Mouse (Mus musculus): ENCODE data around the gene Adamts8. TPM values are rescaled to one million over a fixed set of nuclear protein-coding genes. Genes with fewer than 3 reads are reported as not detected.
A peak's percentile ranks its signal among the peaks of the same experiment; 100 is the strongest.

The Adamts8 gene
- polyA plus RNA-seq, 1 experiment from 2014 or later = 4.4 TPM

GRCm38 (mm10) chr9:30932346-30932745 lies 10.0 kb upstream of the Adamts8 start:
- Histone ChIP-seq H3K4me3 (no peak overlapping the region), H3K4me2 (replicated peaks) (no peak overlapping the region), H3K27me3 (0 out of 2 replicates have a peak, but pooled peaks cover 5% of the 10 kb centered on the region), H3K27ac (no peak overlapping the region), H3K9me3 (no peaks in the 10 kb centered on the region), H3K9ac (no peak overlapping the region), H3K36me3 (no peaks in the 10 kb centered on the region), H3K4me1 (no peaks in the 10 kb centered on the region)
- ATAC-seq (ENCODE audit: low FRiP score, low read depth) = no peak
- WGBS = 78% methylated on average over 4 of the region's 4 CpGs

DNA sequence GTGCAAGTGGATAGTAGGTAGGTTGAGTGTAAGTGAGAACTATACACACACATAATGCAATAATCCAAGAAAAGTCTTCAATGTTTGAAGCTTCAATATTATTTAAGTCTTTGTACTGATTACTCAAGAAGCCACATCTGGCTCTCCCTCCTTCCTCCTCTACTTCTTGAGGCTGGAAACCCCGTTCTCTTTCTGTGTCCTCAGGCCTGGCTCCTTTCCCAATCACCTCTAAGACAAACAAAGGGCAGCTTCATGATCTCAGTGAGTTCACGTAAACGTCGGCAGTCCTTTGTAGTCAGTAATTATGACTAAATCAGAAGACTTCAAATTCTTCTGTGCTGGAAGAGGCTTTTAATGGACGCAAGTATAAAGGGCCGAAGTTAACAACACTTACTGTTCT lies 7.5 kb upstream of the Adamts8 start:
- Histone ChIP-seq H3K9ac (no peak overlapping the region), H3K4me2 (replicated peaks) (no peak overlapping the region), H3K27me3 (peaks cover 20% of the 10 kb centered on the region), H3K9me3 (no peaks in the 10 kb centered on the region), H3K4me1 (no peaks in the 10 kb centered on the region), H3K27ac (no peak overlapping the region), H3K36me3 (no peaks in the 10 kb centered on the region), H3K4me3 (no peak overlapping the region)
- ATAC-seq (ENCODE audit: low FRiP score, low read depth) = no peak
- 40% methylated on average over 6 of the region's 6 CpGs for WGBS

GRCm38 (mm10) chr9:30936674-30937438 lies 5.5 kb upstream of the Adamts8 start:
- H3K9me3 ChIP-seq = no peaks in the 10 kb centered on the region
- H3K4me3 ChIP-seq = no peak overlapping the region
- peak; percentile 62; the same call in 1 of the 2 replicates for ATAC-seq (ENCODE audit: low FRiP score, low read depth)
- no peaks in the 10 kb centered on the region for H3K36me3 ChIP-seq
- peak overlapping the region; percentile 35 for H3K4me2 ChIP-seq (replicated peaks)
- 31% methylated on average over 9 of the region's 9 CpGs for WGBS
- no peak overlapping the region for H3K9ac ChIP-seq
- H3K27me3 ChIP-seq = peaks cover 35% of the 10 kb centered on the region
- H3K4me1 ChIP-seq = no peaks in the 10 kb centered on the region
- no peak overlapping the region for H3K27ac ChIP-seq

DNA sequence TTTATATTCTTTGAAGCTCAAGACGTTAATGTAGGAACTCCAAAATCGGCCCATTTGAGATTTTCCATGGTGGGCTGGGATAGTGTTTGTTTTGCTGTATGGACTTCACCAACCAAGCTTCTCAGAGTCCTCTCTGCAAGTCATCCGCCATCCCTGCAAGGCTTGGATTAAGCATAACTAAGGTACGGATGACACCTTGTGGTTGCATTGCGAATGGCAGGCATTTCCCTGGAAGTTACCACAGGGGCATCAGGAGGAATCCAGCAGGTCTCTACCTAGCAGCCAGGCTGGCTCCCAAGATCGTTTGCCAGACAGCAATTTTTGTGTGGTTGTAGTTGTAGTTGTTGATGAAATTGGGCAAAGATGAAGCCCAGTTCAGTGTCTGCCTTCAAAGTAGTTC lies 2.0 kb upstream of the Adamts8 start:
- ATAC-seq (ENCODE audit: low FRiP score, low read depth) = no peak
- Histone ChIP-seq H3K9ac (no peak overlapping the region), H3K27me3 (peaks cover 67% of the 10 kb centered on the region), H3K36me3 (no peaks in the 10 kb centered on the region), H3K4me3 (no peak overlapping the region), H3K27ac (no peak overlapping the region), H3K9me3 (no peaks in the 10 kb centered on the region), H3K4me2 (replicated peaks) (no peak overlapping the region), H3K4me1 (peaks cover 13% of the 10 kb centered on the region; the same call in 1 of the 2 replicates)
- 4% methylated on average over 6 of the region's 6 CpGs for WGBS

GRCm38 (mm10) chr9:30943341-30943740 lies 979 bp downstream of the Adamts8 start:
- Histone ChIP-seq H3K27ac (no peak overlapping the region), H3K9me3 (no peaks in the 10 kb centered on the region), H3K4me1 (peaks cover 13% of the 10 kb centered on the region; the same call in 1 of the 2 replicates), H3K4me2 (replicated peaks) (peak overlapping the region; percentile 100), H3K4me3 (peak overlapping the region; percentile 61), H3K27me3 (peaks cover 85% of the 10 kb centered on the region), H3K36me3 (no peaks in the 10 kb centered on the region), H3K9ac (peak overlapping the region; percentile 68)
- no peak for ATAC-seq (ENCODE audit: low FRiP score, low read depth)
- under 1% methylated on average over 14 of the region's 14 CpGs for WGBS

DNA sequence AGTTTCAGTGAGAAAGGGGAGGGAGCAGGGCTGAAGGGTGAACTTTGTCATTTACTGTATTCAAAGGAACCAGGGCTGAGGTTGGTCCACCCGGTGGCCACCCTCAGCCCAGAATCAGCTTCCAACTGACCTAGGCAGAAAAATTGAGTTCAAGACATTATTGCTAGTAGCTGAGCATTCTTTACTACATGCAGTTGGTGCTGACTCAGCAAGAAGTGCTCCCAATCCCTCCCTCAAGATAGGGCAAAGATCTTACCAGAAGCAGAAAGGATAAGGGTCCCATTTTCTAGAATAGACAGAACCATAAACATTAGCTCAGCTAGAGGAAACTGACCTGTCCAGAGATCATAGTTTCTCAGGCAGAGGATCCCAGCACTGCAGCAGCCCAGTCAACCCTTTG lies 1.9 kb downstream of the Adamts8 start:
- H3K27me3 ChIP-seq = peaks cover 77% of the 10 kb centered on the region
- WGBS = 15% methylated on average over 1 of the region's 1 CpGs
- no peak for ATAC-seq (ENCODE audit: low FRiP score, low read depth)
- H3K27ac ChIP-seq = no peak overlapping the region
- H3K9ac ChIP-seq = no peak overlapping the region
- H3K9me3 ChIP-seq = no peaks in the 10 kb centered on the region
- peak overlapping the region; percentile 61 for H3K4me3 ChIP-seq
- no peaks in the 10 kb centered on the region for H3K36me3 ChIP-seq
- peak overlapping the region; percentile 100 for H3K4me2 ChIP-seq (replicated peaks)
- peaks cover 13% of the 10 kb centered on the region; the same call in 1 of the 2 replicates for H3K4me1 ChIP-seq

DNA sequence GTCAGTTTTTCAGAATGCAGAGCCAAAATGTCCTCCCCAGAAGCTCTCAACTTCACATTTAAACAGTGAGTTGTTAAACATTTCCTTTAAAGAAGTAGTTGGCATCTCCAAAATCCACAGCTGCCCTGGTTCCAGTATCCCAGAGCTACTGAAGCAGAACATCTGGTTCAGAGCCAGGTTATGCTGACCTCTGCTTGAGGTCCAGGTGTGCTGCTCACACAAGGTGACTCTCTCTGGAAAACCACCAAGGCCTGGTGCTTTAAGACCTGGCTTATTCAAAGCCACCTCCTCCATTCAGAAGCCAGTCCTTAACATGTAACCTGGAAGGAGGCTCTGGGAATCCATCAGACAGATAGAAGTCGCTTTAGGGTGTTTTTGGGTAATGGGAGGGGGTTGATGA lies 2.9 kb downstream of the Adamts8 start:
- H3K36me3 ChIP-seq = no peaks in the 10 kb centered on the region
- 46% methylated on average over 1 of the region's 1 CpGs for WGBS
- H3K27me3 ChIP-seq = peaks cover 75% of the 10 kb centered on the region
- H3K27ac ChIP-seq = no peak overlapping the region
- ATAC-seq (ENCODE audit: low FRiP score, low read depth) = no peak
- peak overlapping the region; percentile 100; the same call in 1 of the 2 replicates for H3K4me2 ChIP-seq (replicated peaks)
- no peaks in the 10 kb centered on the region for H3K9me3 ChIP-seq
- H3K9ac ChIP-seq = no peak overlapping the region
- peaks cover 18% of the 10 kb centered on the region; the same call in 1 of the 2 replicates for H3K4me1 ChIP-seq
- H3K4me3 ChIP-seq = no peak overlapping the region

DNA sequence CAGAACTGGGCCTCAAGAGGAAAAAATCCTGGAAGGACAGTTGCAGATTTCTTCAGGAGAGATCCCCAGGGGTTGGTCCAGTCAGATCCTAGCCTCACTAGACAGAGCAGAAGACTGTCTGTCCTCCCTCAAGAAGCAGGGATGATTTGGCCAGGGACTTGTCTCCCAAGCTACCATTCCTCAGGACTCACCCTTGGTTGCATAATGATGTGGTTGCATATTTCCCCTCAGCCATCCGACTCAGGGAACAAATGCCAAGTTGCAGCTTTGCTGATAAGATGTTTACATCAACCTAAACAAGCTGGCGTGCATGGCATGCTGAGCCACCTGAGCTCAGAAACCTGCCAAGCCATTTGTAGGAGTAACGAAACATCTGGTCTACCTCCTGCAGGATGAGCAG lies 7.1 kb downstream of the Adamts8 start:
- no peak overlapping the region for H3K27ac ChIP-seq
- no peak overlapping the region for H3K4me3 ChIP-seq
- no peaks in the 10 kb centered on the region for H3K9me3 ChIP-seq
- no peak overlapping the region for H3K4me2 ChIP-seq (replicated peaks)
- no peak overlapping the region for H3K9ac ChIP-seq
- H3K4me1 ChIP-seq = peaks cover 20% of the 10 kb centered on the region; the same call in 1 of the 2 replicates
- H3K27me3 ChIP-seq = peaks cover 34% of the 10 kb centered on the region
- WGBS = 74% methylated on average over 3 of the region's 3 CpGs
- no peak for ATAC-seq (ENCODE audit: low FRiP score, low read depth)
- H3K36me3 ChIP-seq = no peaks in the 10 kb centered on the region

DNA sequence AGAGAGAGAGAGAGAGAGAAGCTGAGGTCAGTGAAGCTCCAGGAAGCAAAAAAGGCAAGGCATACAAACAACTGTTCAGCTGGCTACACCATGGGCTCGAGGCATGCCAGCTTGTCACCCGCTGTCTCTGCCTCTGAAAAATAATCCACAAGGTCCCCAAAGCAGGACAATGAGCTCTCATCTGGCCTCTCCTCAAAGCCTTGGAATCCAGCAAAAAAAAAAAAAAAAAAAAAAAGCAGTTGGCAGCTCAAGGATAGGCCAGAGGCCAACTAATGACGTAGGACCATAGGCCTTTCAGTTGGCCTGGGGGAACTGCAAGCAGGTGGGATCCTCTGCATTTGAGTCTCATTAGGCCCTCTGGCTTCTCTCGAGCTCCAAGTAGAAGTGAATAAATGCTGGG lies 7.6 kb downstream of the Adamts8 start:
- peaks cover 20% of the 10 kb centered on the region; the same call in 1 of the 2 replicates for H3K4me1 ChIP-seq
- H3K4me3 ChIP-seq = no peak overlapping the region
- H3K36me3 ChIP-seq = no peaks in the 10 kb centered on the region
- H3K27ac ChIP-seq = no peak overlapping the region; the same call in 1 of the 2 replicates
- 78% methylated on average over 4 of the region's 4 CpGs for whole genome bisulfite sequencing
- ATAC-seq (ENCODE audit: low FRiP score, low read depth) = no peak
- H3K4me2 ChIP-seq (replicated peaks) = no peak overlapping the region
- peaks cover 29% of the 10 kb centered on the region for H3K27me3 ChIP-seq
- no peak overlapping the region for H3K9ac ChIP-seq
- no peaks in the 10 kb centered on the region for H3K9me3 ChIP-seq

DNA sequence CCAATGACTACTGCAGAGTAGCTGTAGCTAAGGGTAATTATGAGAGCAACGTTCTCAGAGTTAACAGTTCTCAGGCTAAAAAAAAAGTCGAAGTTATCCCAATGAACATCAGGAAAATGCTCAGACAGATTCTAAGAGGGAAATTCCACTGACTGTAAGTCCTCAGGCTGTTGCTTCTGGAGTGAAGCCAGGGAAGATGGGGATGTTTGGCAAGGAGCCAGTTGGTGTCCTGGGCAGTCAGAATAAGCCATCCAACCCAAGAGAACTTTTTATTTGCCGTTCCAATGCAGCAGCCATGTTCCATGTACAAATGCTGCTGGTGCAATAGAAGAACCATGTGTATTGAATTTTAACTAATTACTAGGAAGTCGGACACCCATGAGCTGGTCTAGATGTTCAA lies 8.2 kb downstream of the Adamts8 start:
- Histone ChIP-seq H3K9me3 (no peaks in the 10 kb centered on the region), H3K9ac (no peak overlapping the region), H3K4me2 (replicated peaks) (no peak overlapping the region), H3K4me1 (peaks cover 20% of the 10 kb centered on the region; the same call in 1 of the 2 replicates), H3K36me3 (no peaks in the 10 kb centered on the region), H3K4me3 (no peak overlapping the region), H3K27me3 (peaks cover 22% of the 10 kb centered on the region), H3K27ac (no peak overlapping the region; the same call in 1 of the 2 replicates)
- 57% methylated on average over 4 of the region's 4 CpGs for WGBS
- ATAC-seq (ENCODE audit: low FRiP score, low read depth) = no peak

- H3K4me1 ChIP-seq = peaks cover 20% of the 10 kb centered on the region; the same call in 1 of the 2 replicates
- H3K36me3 ChIP-seq = no peaks in the 10 kb centered on the region
- no peak for ATAC-seq (ENCODE audit: low FRiP score, low read depth)
- H3K4me2 ChIP-seq (replicated peaks) = no peak overlapping the region
- H3K27ac ChIP-seq = no peak overlapping the region
- H3K9me3 ChIP-seq = no peaks in the 10 kb centered on the region
- 77% methylated on average over 5 of the region's 5 CpGs for WGBS
- H3K9ac ChIP-seq = no peak overlapping the region
- no peak overlapping the region for H3K4me3 ChIP-seq
- H3K27me3 ChIP-seq = peaks cover 19% of the 10 kb centered on the region
Observed at GRCm38 (mm10) chr9:30951461-30951860, 9.1 kb downstream of the Adamts8 start.

DNA sequence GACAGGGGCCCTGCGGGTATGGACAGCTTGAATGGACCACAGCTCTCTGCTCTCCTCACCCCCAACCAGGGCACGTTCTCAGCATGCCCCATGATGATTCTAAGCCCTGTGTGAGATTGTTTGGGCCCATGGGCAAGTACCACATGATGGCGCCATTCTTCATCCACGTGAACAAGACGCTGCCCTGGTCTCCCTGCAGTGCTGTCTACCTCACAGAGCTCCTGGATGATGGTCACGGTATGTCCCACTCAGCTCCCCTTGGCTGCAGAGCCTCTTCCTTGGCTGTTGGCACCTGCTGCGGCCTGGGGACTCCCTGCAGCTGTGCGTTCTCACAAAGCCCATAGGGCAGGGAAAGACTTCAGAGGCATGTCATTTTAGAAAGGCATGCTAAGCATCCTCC lies 10.9 kb downstream of the Adamts8 start:
- Histone ChIP-seq H3K4me3 (no peak overlapping the region), H3K9ac (no peak overlapping the region), H3K27ac (no peak overlapping the region), H3K36me3 (no peaks in the 10 kb centered on the region), H3K9me3 (no peaks in the 10 kb centered on the region), H3K4me1 (peaks cover 20% of the 10 kb centered on the region; the same call in 1 of the 2 replicates), H3K4me2 (replicated peaks) (no peak overlapping the region), H3K27me3 (0 out of 2 replicates have a peak, but pooled peaks cover 6% of the 10 kb centered on the region)
- no peak for ATAC-seq (ENCODE audit: low FRiP score, low read depth)
- 55% methylated on average over 8 of the region's 8 CpGs for WGBS
